8 mouse cellular contexts compared by ENCODE assay signal in the genomic region with DNA sequence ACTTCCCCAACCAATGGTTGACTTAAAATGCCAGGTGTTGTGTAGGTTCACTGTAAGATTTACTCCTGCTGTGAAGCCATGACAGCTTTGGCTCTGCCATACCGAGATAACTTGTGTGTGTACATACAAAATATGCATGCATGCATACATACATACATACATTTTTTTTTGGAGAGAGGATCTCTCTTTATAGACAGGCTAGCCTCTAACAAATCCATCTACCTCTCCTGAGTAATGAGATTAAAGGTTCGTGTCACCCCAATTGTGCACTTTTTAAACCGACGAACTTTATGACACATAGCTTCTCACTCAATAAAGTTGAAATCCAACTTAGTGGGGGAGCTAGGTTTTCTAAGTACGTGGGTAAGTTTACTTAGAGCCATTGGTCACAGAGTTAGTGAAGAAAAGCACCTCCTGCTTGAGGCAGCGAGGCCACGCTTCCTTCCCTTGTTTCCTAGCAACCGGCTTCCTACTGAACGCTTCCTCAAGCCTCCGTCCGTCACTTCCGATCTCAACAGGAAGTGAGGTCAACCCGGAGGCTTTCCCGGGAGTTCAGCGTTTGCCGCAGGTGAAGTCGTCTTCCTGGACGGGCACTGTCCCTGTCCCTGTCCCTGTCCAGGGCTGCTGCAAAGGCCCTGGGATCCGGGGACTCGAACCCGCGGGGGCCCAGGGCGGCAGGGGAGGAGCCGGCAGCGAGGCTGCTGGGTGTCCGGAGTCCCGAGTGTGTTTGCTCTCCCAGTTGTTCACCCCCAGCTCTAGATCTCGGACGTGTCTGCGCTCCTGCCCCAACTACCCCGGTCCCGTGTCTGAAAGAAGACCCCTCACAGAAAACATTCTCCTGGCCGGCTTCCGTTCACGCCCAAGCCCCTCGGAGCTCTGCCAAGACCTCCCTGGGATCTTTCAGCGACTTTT. TPM values are rescaled to one million over a fixed set of nuclear protein-coding genes. Genes with fewer than 3 reads are reported as not detected.
DNase-seq lines count a peak whose midpoint lies in the region; ATAC-seq lines count a peak whose summit lies in the region.

Pik3r4 (plus strand) TSS at position 519 of the 912 bp plus-strand sequence.

- peak; percentile 98 for DNase-seq in adipocyte (ENCODE audit: low spot score)
- peak; percentile 97 for DNase-seq in embryo, embryonic 10 days (ENCODE audit: low spot score)
- peak; percentile 64 for DNase-seq in gastrocnemius, postnatal 10 days
- peak; percentile 95 for DNase-seq in induced T-regulatory cell, adult 2 months (ENCODE audit: low read depth)
- DNase-seq in left cerebral cortex, adult 9 months (ENCODE audit: low spot score in 2 of 2) = peak; percentile 79 to 87
- DNase-seq in right cerebral cortex, postnatal 14 days = peak; percentile 69
- peak; percentile 77 to 86 for DNase-seq in urinary bladder, postnatal 36 days (ENCODE audit: low spot score in 2 of 2)

- peak; percentile 99 for ATAC-seq in megakaryocyte progenitor cell, adult 5-6 weeks (replicated peaks; ENCODE audit: poor library complexity)

RNA-seq across cellular contexts. Expression of gene Pik3r4, which starts in this region (rescaled TPM):
- total RNA-seq in gastrocnemius, postnatal 10 days (2021) = 10 to 100 TPM; 12.3 to 14.6 TPM
- total RNA-seq in megakaryocyte progenitor cell, adult 5-6 weeks (2015) = 19.6 and 26.8 TPM in 2 replicates
- 20.2 and 28.3 TPM in 2 replicates for total RNA-seq in megakaryocyte progenitor cell, adult 5-6 weeks (2017)

Comparison
In these comparisons a context has a peak if more than half of its experiments do, and no peak if none do; other contexts are left out.
1. Peak in every context shown above with its lines: DNase-seq and ATAC-seq.